In the genomic region with DNA sequence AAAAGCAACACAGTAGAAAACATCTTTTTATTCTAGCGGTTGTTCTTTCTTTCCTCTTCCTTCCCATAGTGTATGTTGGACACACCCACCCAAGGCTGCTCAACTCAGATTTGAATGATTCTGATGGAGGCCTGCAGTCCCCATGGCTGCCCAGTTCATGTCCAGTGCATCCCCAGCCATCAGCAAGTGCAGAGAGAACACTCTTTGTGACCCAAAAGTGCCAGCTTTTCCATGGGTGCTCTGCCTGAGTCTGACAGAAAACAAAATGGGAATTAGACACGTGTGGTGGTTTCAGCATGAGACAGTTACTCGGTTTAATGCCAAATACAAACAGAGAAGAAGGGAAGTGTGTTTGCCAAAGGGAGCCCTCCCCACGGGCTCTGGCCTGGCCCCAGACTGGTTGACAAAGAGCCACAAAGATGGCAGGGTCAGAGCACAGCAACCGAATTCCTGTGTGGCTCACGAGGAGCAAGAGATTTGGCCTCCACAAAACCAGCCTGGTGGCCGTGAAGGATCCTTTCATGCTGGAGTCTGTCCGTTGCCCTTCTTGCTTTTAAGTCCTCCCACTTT, we compare ENCODE assay signal across 16 mouse cellular contexts.
DNase-seq lines count a peak whose midpoint lies in the region; ATAC-seq and TF ChIP-seq lines count a peak whose summit lies in the region.
"Had no signal": no experiment of that assay in that cellular context is flagged by ENCODE, and none has a peak within 500 bp of the region (broad histone marks: within the 10 kb centered on the region; RNA-seq: fewer than 3 reads in every experiment).

No protein-coding gene starts in this region.

- no peaks in the 10 kb centered on the region for H3K9me3 ChIP-seq in forebrain, postnatal 0 days (ENCODE audit: low read length)
- no peaks in the 10 kb centered on the region for H3K9me3 ChIP-seq in forebrain, embryonic 12.5 days
- H3K9me3 ChIP-seq in kidney, embryonic 14.5 days (ENCODE audit: control insufficient read depth, low read length): no peaks in the 10 kb centered on the region
- H3K9me3 ChIP-seq: embryonic facial prominence, embryonic 10.5 days had no signal

- H3K9ac ChIP-seq in forebrain, postnatal 0 days: no peak overlapping the region
- no peak overlapping the region for H3K9ac ChIP-seq in forebrain, embryonic 12.5 days
- H3K9ac ChIP-seq in kidney, embryonic 14.5 days (ENCODE audit: low read depth, low read length): no peak overlapping the region

- H3K27me3 ChIP-seq in forebrain, postnatal 0 days (ENCODE audit: insufficient read depth, low read length): peaks cover 11% of the 10 kb centered on the region; the same call in 1 of the 2 replicates
- peaks cover 49% of the 10 kb centered on the region for H3K27me3 ChIP-seq in forebrain, embryonic 12.5 days
- H3K27me3 ChIP-seq in kidney, embryonic 14.5 days (ENCODE audit: control insufficient read depth, insufficient read depth, low read length): peaks cover 9% of the 10 kb centered on the region

- no peak overlapping the region for H3K4me3 ChIP-seq in forebrain, postnatal 0 days (ENCODE audit: low read depth, low read length)
- no peak overlapping the region for H3K4me3 ChIP-seq in forebrain, embryonic 12.5 days (replicated peaks)
- H3K4me3 ChIP-seq in kidney, embryonic 14.5 days (ENCODE audit: low read length): no peak overlapping the region
- H3K4me3 ChIP-seq: embryonic facial prominence, embryonic 10.5 days; gastrocnemius, adult 2 months had no signal

- peak; percentile 55 for ATAC-seq in forebrain, postnatal 0 days
- no peak for ATAC-seq in forebrain, embryonic 12.5 days (ENCODE audit: low FRiP score)
- ATAC-seq in kidney, embryonic 14.5 days (ENCODE audit: low FRiP score, low TSS enrichment): no peak
- ATAC-seq: intestine, postnatal 0 days had no signal

- H3K4me1 ChIP-seq in forebrain, postnatal 0 days (ENCODE audit: insufficient read depth): no peaks in the 10 kb centered on the region
- H3K4me1 ChIP-seq in forebrain, embryonic 12.5 days: peaks cover 33% of the 10 kb centered on the region
- H3K4me1 ChIP-seq in kidney, embryonic 14.5 days (ENCODE audit: control insufficient read depth, insufficient read depth, low read length): no peaks in the 10 kb centered on the region; the same call in 1 of the 2 replicates

- TF ChIP-seq CTCF in forebrain, postnatal 0 days (IDR thresholded peaks at IDR 0.05; ENCODE audit: low read depth): no peak

- no peak overlapping the region for H3K27ac ChIP-seq in forebrain, postnatal 0 days (ENCODE audit: low read depth, low read length)
- H3K27ac ChIP-seq in forebrain, embryonic 12.5 days: no peak overlapping the region
- no peak overlapping the region for H3K27ac ChIP-seq in kidney, embryonic 14.5 days (ENCODE audit: low read depth, low read length)
- H3K27ac ChIP-seq: embryonic facial prominence, embryonic 10.5 days; gastrocnemius, adult 2 months had no signal

- intact Hi-C loops in left cerebral cortex, postnatal 4 days (cut with DNase I): no loop called here

- no peak overlapping the region for H3K4me2 ChIP-seq in forebrain, postnatal 0 days (ENCODE audit: low read depth)
- H3K4me2 ChIP-seq in forebrain, embryonic 12.5 days: no peak overlapping the region
- no peak overlapping the region for H3K4me2 ChIP-seq in kidney, embryonic 14.5 days (replicated peaks; ENCODE audit: low read depth, low read length)

- WGBS in forebrain, postnatal 0 days: 41% methylated on average over 8 of the region's 8 CpGs
- WGBS in forebrain, embryonic 12.5 days: 68% methylated on average over 8 of the region's 8 CpGs
- WGBS in kidney, embryonic 14.5 days: 65% methylated on average over 8 of the region's 8 CpGs

- DNase-seq in forebrain, postnatal 0 days: peak; percentile 38
- DNase-seq in left cerebral cortex, postnatal 4 days: peak; percentile 90
- DNase-seq in left cerebral cortex, adult 18-20 months (ENCODE audit: low spot score in 2 of 2): no peak
- peak; percentile 35 for DNase-seq in cerebellum, adult 11 months
- peak; percentile 47 to 54 for DNase-seq in cerebellum, postnatal 36 days
- no peak for DNase-seq in kidney, adult 9 months
- DNase-seq: adrenal gland, adult 2 months; gastrocnemius, adult 2 months; heart, postnatal 14 days; kidney, postnatal 36 days; spleen, adult 18-20 months; thymus, postnatal 4 days had no signal

- no peaks in the 10 kb centered on the region for H3K36me3 ChIP-seq in forebrain, postnatal 0 days (ENCODE audit: insufficient read depth)
- H3K36me3 ChIP-seq in forebrain, embryonic 12.5 days (replicated peaks): no peaks in the 10 kb centered on the region
- H3K36me3 ChIP-seq in kidney, embryonic 14.5 days (ENCODE audit: control insufficient read depth, insufficient read depth, low read length): no peaks in the 10 kb centered on the region
- H3K36me3 ChIP-seq: embryonic facial prominence, embryonic 10.5 days had no signal

Comparison
In these comparisons a context has a peak if more than half of its experiments do, and no peak if none do; other contexts are left out.
1. DNase-seq: peak in forebrain, postnatal 0 days (single experiment), left cerebral cortex, postnatal 4 days (single experiment), cerebellum, adult 11 months (single experiment) and cerebellum, postnatal 36 days (2 of 2); none in left cerebral cortex, adult 18-20 months (0 of 2) and kidney, adult 9 months (single experiment).